Mouse (Mus musculus): ENCODE measurements around the gene Reln.

Gene Reln

DNA sequence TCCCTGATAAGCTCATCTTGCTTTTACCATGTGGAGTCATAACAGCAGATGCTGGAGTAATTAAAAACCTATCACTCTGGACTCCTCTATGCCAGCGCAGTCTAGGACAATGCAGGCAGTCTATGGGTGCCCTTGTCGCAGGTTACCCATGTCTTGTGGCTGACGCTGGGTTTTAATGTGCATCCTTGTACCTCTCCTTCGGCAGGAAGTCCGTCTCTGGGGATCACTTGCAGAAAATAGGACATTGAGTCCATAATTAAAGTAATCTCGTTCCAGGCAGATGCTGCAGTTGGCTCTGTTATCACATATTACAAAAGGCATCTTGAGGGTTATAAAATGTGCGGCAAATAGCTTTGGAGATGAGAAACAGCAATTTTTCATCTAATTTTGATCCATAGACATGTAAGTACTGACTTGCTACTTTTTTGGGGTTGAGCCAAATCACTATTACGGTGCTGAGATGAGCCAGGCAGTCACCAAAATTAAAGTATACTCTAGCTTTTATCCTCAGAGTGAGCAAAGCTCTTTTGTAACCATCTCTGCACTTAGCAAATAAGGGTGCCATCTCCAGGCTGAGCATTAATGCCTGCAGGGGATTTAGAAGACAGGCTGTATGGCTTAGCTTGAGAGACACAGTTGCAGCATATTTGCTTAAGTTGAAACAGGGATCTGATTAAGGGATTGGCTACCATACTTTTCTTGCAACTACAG is 136.0 kb downstream of the Reln start:
- DNase-seq = no peak

DNA sequence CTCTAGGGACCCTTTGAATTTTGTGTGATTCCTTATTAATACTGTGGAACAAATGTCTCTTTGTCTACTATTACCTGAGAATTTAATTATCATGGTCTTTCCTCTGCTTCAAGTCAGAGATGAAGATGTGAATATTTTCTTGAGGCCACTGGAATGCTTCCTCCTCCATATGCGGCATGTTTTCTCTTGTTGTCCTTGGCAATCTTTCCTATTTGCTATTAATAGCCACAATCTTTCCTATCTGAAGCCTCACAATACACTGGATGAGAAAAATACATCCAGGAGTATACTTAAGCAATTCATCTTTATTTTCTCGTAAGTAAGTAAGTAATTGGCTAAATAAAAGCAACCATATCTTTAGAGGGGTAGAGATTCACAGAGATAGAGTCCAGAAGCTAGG is 146.6 kb downstream of the Reln start:
- no peak for DNase-seq

DNA sequence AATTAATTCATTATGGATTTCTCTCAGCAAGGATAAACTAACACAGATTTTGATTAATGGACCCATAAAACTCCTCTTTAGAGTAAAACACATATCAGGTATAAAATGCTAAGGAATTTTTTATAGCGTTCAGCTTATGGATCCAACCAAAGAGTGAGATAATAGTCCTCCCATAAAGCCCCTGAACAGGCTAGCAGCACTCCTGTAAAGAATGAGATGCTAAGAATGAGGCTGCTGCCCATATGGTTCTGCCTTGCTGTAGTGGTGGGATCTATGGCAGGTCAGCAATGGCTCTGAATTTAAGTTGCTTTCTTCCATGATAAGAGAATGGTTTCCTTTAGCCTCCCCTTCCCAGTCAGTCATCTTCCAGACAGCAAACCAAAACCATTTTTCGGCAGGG is 147.6 kb downstream of the Reln start:
- no peak for DNase-seq

DNA sequence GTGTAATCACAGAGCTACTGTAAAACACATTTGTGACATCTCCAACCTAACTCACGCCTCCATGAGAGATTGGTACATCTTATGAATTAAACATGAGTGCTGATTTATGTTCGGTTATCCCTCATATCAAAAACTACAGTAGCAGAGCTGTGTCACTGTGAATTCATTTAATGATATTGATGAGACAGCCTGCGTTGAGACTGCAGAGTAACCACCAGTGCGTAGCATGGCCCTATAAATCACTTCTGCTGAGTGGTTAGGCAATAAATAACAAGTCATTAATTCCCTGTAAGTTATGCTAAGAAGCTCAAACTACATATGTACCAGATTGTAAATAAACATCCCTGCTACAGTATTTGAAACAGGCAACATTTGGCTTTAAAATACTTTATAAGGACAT is 148.0 kb downstream of the Reln start:
- DNase-seq = no peak

DNA sequence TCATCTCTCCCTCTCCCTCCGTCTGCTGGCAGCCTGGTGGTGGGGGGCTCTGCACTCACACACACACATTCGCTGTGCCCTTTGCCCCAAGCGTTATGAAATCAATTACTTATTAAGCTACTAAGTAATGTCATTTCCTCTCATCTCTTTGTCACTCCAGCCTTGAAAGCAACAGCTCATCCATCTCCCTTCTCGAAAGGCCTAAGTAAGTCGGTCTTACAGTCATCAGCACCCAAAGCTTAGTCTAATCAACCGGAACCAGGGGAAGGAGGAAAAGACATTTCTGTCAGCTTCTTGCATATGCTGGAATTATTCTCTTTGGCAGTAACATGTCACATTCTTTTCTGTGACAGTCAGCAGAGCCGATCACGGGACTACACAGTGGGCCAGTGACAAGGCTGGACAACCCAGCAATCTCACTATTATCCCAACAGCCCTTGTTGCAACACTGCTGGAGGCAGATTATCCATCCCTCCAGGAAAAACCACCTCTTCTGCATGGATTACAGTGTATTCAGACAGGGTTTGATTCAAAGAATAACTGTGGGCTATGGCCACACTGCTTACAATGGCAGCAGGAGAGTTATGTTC is 149.1 kb downstream of the Reln start:
- no peak for DNase-seq

DNA sequence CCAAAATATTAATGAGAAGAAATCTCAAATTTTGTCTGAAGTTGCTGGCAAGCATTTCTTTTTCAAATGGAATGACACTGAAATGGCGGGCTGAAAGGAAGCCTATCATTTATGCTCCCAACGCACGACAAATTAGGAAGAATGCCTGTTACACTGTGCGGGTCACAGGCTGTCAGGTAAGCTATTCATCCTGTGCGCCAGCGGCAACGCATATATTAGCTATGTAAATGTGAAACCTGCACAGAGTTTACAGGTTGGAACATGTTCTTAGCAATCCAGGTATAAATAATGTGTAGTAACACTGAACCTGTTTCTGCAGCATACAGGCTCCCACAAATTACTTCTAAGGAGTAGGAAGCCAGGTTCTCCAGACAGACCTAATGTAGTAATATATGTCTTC is 152.7 kb downstream of the Reln start:
- DNase-seq = no peak

DNA sequence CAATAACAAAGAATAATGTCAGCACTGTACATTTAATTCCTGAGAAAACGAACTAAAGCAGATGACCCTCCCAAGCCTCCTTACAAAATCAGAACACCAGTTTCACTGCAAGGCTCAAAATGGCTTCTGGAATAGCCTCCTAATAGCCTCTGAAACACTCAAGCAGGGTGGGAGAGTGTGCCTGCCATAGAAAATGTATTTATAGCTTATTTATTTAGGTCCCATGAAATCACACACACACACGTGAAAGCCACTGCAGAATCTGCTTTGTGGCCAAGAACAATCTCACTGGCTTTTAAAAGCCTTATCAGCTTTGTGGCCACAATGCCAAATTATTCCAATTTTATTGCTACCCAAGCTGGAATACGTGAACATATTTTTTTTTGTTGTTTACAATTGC is 154.2 kb downstream of the Reln start:
- no peak for DNase-seq

DNA sequence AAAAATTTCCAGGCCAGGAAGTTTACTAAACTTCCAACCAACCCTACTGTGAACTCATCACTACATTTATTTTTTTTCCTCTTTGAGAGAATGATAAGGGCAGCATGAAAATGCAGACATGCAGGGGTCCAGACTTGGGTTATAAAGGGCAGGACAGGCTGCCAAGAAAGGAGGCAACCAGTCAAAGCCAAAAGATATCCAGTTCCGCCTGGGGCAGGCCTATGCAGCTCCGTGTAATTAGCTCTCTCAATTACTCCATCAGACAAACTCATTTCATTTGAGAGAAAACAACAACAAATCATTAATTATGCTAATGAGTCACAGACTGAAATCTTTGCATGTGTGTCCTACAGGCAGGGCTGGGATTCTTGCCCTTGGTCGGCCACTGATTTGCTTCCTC is 156.9 kb downstream of the Reln start:
- DNase-seq = no peak

DNA sequence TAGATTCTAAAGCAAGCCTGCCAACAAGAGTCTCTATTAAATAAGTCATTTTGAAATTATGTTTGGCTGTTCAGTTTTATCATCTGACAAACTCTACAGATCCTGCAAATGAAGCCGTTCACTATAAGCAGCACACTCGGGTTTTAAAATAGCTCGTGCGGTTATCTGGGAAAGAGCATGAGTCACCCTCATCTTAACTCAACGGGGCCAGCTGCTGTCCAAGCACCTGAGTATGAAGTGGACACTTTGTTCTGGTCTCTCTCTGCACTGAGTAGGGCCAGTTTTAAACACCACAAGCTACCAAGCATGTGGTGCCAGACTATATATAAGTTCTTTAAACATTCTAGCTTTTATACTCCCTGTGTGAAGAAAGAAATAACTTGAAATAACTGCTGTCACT is 168.0 kb downstream of the Reln start:
- no peak for DNase-seq

DNA sequence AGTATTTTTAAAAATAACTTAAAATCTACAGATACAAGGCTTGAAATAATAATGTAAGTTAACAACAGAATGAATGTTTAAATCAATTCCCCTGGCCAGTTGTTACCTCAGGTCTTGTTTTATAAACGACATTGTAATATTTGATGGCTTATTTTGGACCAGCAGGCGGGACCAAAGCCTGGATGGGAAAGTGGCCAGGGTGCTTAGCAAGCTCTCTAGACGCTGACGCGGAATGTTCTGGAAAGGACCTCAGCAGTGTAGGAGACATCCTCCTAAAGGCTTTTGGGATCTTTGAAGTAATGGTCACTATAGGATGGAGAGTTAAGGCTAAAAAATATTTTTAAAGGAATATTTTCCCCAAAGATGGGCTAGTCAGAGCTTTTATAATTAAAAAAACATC is 173.2 kb downstream of the Reln start:
- DNase-seq = no peak

DNA sequence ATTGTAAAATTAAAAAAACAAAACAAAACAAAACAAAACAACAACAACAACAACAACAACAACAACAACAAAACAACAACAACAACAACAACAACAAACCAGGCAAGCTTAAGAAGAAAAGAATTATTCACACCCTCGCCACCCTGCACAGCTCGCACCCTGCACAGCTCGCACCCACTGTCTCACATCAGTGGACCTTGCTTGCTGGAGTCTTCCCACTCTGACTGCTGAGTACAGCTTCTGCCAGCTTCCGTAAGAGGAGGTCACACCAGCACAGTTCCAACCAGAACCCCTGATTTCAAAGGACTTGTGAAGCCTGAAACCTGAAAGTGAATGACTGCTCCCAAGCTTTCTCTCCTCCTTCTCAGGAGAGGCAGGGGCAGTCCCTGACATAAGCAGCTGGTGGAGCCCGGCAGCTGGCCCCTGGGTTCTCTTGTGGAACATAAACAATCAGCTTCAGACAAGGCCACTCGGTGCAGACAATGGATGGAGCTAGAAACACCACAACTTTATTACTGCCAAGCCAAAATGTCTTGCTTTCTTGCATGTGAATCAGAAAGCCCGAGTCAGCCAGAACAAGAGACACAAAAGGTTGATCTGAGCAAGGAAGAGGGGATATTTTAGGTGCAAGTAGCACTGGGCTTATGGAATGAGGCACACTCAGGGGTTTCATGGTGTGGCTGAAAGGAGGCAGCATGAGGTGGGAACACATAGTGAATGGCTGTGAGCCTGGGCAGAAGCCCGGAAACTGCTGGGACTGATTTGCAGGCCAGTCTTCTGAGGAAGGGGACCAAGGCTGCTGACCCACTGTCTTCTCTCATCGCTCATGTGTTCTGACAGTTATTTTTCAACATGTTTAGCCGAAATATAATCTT is 180.2 kb downstream of the Reln start:
- no peak for DNase-seq

DNA sequence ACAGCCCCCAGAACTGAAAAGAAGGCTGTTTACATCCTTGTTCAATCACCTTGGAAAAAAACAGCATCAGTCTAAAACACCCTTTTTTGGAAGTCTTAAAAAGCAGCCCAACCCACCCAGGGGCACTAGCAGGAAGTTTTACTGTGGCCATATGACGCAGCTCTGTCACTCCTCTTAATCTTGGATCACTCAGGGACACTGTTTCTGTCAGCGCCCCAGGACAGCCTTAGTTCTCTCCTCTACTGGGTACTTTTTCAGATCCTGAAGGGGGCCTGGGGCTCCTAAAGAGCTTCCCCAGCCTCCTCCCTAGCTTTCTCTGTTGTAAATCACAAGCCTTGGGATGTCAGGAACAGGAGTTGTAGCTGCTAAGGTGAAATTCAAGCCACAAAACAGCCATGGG is 183.6 kb downstream of the Reln start:
- no peak for DNase-seq

DNA sequence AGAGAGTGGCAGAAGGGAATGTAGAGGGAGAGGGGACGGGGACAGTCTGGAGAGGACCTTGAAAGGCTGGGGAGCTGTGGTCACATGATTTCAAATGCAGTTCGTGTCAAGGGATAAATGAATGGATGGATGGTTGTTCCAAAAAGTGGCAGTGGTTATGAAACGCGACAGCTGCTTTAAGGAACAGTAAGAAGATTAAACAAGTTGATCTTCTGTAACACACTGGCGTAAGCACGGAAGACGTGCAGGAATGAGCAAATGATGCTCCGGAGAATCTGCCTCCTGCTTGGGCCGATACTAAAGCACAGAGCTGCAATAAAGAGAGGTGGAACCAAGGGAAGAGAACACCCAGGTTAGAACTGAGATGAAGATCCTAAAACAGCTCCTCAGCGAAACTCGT is 185.7 kb downstream of the Reln start:
- no peak for DNase-seq

DNA sequence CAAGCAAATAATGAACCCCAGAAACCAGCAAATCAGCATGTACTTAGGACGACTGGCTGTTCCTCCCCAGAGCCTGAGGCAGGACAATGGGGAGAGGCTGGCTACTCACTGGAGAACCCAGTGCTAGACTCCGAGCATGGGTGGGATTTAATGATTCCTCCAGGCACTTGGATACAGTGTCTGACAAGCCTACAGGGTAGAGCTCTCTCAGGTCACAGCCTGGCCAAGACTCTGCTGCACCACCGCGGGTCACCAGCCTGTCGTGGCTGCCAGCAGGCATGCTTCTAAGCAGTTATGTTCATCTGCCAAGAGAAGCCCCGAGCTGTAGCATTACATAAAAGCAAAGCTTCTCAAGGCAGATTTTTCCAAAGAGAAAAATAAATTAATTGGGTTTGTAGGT is 190.9 kb downstream of the Reln start:
- DNase-seq = no peak

DNA sequence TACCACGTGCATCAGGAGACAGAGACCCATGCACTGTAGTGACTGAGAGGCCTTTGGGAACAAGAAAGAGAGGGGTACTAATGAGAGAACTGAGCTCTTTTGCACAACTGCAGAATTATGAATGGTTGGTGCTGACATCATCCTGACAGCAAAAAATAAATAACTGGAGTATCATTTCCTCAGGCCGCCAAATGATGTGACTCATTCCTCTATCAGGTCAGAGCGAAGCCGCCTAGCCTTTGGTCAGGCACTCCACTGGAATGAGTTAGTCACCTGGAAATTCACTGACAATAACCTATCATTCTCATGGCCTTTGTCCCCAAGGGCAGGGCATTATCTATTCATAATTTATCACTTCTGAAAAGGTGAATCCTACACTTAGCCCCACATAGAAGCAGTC is 202.7 kb downstream of the Reln start:
- DNase-seq = peak in 1 of 2 experiments; percentile 27

DNA sequence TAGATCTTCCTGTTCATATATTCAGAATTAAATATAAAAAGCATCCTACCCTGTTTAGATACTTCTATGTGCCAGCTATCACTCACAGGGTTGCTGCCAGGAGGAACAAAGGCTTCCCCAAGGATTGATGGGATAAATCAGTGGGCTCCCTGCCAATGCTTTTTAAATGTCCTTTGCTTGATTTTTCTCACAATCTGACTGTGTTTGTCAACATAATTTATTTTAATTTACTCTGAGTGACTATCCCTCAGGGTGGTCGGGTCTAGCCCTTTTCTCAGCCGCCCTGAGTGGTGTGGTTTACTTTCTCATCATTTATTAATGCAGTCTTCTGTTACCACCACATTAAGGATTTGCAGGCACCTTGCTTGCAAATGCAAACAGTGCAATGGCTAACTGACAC is 205.5 kb downstream of the Reln start:
- DNase-seq = no peak

DNA sequence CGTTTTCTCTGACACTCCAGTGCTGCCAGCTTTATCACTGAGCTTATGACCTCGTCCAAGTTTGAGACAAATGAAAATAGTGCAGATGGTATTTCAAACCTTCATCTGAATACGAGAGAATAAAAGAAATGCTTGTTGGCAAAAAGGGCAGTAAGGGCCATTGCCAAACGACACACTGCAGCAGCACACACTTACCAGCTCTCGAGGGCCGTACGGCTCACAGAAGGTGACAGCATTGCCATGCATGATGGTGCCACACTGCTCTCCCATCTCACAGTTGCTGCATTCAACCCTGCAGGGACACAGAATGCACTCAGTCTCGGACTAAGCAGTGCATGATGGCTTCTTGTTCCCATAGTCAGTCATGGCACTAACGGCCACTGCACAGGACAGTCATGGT is 210.1 kb downstream of the Reln start:
- no peak for DNase-seq

DNA sequence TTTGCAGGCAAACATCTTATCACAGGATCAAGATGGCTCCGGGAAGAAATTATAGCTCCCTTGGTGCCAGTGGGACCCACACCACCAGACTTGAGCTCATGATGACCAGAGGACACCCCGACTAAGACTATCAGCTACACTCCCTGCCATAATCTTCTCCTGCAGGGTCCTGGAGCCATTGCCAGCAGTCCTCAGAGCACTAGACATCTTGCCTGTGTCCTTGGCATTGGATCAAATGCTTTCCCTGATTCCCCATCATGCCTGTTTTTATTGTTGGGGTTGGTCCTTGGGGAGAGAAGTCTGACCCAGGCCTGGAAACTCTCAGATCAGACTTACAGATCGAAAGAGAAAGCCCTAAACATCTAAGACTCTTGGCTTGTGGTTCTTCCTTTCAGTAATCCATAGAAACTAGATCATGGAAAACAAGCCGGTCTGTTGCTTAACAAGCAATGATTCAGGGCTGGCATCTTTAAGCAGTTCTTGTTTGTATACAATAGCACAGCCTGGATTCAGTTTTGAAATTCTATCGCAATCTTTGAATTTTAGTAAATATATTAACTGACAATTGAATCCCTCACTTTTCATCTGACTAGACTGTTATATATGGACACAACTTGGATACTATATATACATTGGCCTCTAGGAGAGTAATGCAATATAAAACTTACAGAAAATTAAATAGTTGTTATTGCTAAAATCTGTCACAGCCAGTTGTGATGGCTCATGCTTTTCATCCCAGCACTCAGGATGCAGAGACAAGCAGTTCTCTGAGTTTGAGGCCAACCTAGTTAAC is 212.6 kb downstream of the Reln start:
- DNase-seq = no peak

DNA sequence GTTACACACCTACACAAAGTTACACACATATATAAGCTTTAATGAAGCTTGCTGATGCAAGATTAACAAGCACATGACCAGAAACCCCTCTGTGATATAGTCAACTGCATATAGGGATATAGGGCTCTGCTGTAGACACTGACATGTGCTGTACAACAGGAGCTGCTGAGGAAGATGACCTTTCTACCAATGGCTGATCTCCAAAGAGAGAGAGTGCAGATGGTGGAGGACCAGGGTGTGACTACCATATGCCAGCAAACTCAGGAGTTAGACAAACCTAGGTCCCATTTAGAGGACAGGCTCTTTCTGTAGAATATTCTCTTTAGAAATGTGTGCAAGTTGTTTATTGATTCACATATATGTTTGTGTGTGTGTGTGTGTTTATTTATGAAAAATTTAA is 216.9 kb downstream of the Reln start:
- DNase-seq = no peak

DNA sequence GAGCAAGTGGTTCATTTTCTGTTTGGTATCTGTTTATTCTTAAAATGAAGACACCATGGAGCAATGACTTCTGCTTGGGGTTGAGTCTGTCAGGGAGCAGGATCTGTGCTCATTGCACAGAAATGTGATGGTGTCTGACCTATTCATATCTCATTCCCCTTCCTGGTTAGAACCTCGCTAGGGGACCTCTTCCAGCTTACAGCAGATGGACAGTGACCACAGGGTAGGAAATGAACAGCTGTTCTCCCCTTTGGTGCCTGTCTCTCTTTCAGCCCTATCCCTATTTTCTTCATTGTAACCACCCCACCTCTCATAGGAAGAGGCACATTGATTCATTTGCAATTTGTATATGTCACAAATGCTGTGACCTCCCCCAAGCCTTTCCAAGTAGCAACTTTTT is 225.2 kb downstream of the Reln start:
- DNase-seq = no peak

DNA sequence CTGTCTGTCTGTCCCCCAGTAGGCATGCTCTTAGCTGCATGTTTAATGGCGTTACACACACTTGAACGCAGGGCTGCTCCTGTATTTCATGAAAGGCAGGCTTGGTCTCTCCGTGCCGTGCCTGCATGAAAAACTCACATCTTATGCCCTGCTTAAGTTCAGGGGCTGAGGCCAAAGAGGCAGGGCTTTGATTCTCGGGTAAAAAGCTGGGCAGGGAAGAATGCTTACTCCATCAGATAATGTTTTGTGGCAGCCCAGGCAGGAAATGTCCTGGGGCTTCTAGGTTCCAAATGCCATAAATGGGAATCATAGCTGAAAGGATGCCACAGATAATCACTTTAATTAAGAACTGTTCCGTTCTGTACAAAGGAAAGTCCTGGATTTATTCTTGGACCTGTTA is 226.0 kb downstream of the Reln start:
- DNase-seq = no peak

DNA sequence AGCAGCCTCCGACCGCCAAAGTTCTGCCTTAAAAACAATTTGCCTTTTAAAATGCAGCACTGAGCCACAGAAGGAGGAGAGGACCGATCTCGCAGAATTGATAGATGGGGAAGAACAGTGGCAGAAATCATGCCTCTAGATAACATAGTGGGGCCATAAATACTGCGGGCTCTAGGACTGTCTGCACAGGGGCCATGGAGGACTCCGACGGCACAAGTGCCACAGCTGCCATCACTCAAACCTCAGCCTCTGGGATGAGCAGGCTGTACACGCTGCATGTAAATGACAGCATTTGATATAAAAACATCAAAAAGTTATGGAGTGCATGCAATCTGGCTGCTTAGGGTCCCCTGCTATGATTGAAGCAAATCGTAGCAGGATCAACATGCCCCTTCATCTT is 227.6 kb downstream of the Reln start:
- no peak for DNase-seq

DNA sequence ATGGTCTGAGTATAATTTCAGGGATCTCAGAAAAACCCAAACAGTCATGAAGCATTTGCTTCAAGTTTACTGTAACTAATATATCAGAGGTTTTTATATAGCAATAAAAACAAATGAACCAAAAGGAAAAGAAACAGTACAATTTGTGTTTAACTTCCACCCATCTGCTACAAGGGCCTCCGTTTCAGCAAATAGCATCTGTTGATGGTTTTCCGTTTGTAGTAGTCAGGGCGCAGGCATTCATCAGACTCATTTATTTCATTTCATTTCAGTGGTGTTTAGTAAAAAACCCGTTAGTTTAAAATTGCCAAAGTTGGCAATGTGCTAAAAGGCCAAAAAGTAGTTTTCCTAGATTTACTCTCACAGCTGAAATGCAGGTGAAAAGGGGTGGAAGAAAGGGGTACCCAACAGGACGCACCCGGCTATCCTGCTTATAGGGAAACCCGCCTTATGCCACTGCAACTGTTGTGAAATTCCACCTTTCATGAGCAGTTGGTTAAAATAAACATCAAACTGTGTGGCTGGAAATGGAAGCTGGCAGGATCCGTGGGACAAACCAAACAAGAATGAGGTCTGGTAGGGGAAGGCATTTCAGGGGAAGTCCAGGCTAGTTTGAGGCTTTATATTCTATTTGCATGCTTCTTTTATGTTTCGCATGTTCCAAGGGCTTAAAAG is 237.6 kb downstream of the Reln start:
- DNase-seq = no peak

Data from kidney, postnatal 25 days (tissue).